Mouse (Mus musculus): Measurements from ENCODE around the gene Chka. TPM values are rescaled to one million over a fixed set of nuclear protein-coding genes. Genes with fewer than 3 reads are reported as not detected.

Gene Chka
- total and polyA plus RNA-seq, 3 experiments = 7.6 to 13.0 (median 10.1) TPM

GRCm38 (mm10) chr19:3906795-3907786 is 55.5 kb downstream of the Chka start, which contains the start of gene Tcirg1:
Tcirg1 (minus strand) TSS chr19:3907133.
- Histone ChIP-seq H3K4me1 (ENCODE audit: control insufficient read depth in 1 of 2, insufficient read depth in 2 of 2) (peaks cover 10 to 53% of the 10 kb centered on the region in 2 experiments), H3K36me3 (replicated peaks in 1 of 2; ENCODE audit: control insufficient read depth in 1 of 2, insufficient read depth in 1 of 2, low read length in 1 of 2) (peaks cover 54 to 69% of the 10 kb centered on the region in 2 experiments)
- TF ChIP-seq ZKSCAN1 (IDR thresholded peaks at IDR 0.05; ENCODE audit: borderline replicate concordance, low read depth, low read length) (no peak), SMC3 (IDR thresholded peaks at IDR 0.05; ENCODE audit: low read depth, low read length) (no peak), TCF12 (IDR thresholded peaks at IDR 0.05; ENCODE audit: low read depth, low read length) (peak; percentile 62; the same call in 1 of the 2 replicates), RAD21 (IDR thresholded peaks at IDR 0.05; ENCODE audit: low read depth, low read length) (no peak), ZNF384 (IDR thresholded peaks at IDR 0.05; ENCODE audit: low read depth, low read length) (no peak), JUND (conservative IDR thresholded peaks at IDR 0.05; ENCODE audit: low read depth, low read length) (no peak), POLR2A (IDR thresholded peaks at IDR 0.05; ENCODE audit: low read depth, low read length) (peak; percentile 74), MXI1 (IDR thresholded peaks at IDR 0.05; ENCODE audit: low read depth, low read length) (peak; percentile 58), MAFK (IDR thresholded peaks at IDR 0.05; ENCODE audit: insufficient replicate concordance, low read length) (no peak), RCOR1 (conservative IDR thresholded peaks at IDR 0.05; ENCODE audit: low read depth, low read length) (no peak), ZMIZ1 (IDR thresholded peaks at IDR 0.05; ENCODE audit: low read depth, low read length) (peak; percentile 80), MYC (IDR thresholded peaks at IDR 0.05; ENCODE audit: low read depth, low read length) (0 out of 2 replicates have a peak, but pooled peaks have one; percentile 16), HCFC1 (IDR thresholded peaks at IDR 0.05; ENCODE audit: low read depth, low read length) (no peak), UBTF (IDR thresholded peaks at IDR 0.05; ENCODE audit: low read depth, low read length) (no peak), EP300 (IDR thresholded peaks at IDR 0.05; ENCODE audit: low read length) (no peak), ZC3H11A (IDR thresholded peaks at IDR 0.05; ENCODE audit: low read depth, low read length) (no peak), BHLHE40 (IDR thresholded peaks at IDR 0.05; ENCODE audit: low read depth, low read length) (no peak), KAT2A (IDR thresholded peaks at IDR 0.05; ENCODE audit: insufficient replicate concordance, low read length) (no peak), PAX5 (IDR thresholded peaks at IDR 0.05; ENCODE audit: low read length) (no peak), ETS1 (conservative IDR thresholded peaks at IDR 0.05; ENCODE audit: low read depth, low read length) (no peak), CHD2 (IDR thresholded peaks at IDR 0.05; ENCODE audit: low read length) (peak; percentile 70), POLR2AphosphoS2 (IDR thresholded peaks at IDR 0.05; ENCODE audit: low read depth, low read length) (peak; percentile 72; the same call in 1 of the 2 replicates), ELF1 (IDR thresholded peaks at IDR 0.05; ENCODE audit: low read depth, low read length) (no peak), NELFE (IDR thresholded peaks at IDR 0.05; ENCODE audit: low read depth, low read length) (peak; percentile 52; the same call in 1 of the 2 replicates), JUN (IDR thresholded peaks at IDR 0.05; ENCODE audit: insufficient read depth, low read depth, low read length) (no peak), TBP (conservative IDR thresholded peaks at IDR 0.05; ENCODE audit: low read depth, low read length) (0 out of 2 replicates have a peak, but pooled peaks have one; percentile 6), MAZ (IDR thresholded peaks at IDR 0.05; ENCODE audit: low read depth, low read length) (0 out of 2 replicates have a peak, but pooled peaks have one; percentile 48), NRF1 (IDR thresholded peaks at IDR 0.05; ENCODE audit: low read depth, low read length) (no peak), GABPA (IDR thresholded peaks at IDR 0.05; ENCODE audit: insufficient replicate concordance, low read depth, low read length) (no peak), SIN3A (IDR thresholded peaks at IDR 0.05; ENCODE audit: low read length) (peak; percentile 85), MEF2A (IDR thresholded peaks at IDR 0.05; ENCODE audit: borderline replicate concordance, low read depth, low read length) (peak; percentile 15; the same call in 1 of the 2 replicates)

More at GRCm38 (mm10) chr19:3906795-3907786, 55.5 kb downstream of the Chka start, which contains the start of gene Tcirg1:
- dilution Hi-C loops (cut with MboI; ENCODE audit: extremely low pct_ligation_motif_present, extremely low pct_unique_long_range_greater_than_20kb, low sequenced_read_pairs) (no loop called here), in situ Hi-C loops (cut with MboI; ENCODE audit: low pct_ligation_motif_present, low pct_unique_long_range_greater_than_20kb, low sequenced_read_pairs) (loop anchor here (5.0 kb wide), 1 partner anchor 35 kb away; no protein-coding TSS in a partner anchor)
- H3K27ac ChIP-seq (ENCODE audit: insufficient read depth, low read depth) = peak within 1 kb of the TSS; percentile 13; the same call in 1 of the 2 replicates
- peak within 1 kb of the TSS; percentile 71 for H3K9ac ChIP-seq (ENCODE audit: insufficient read depth, low read depth)
- DNase-seq (ENCODE audit: extremely low read depth) = peak; percentile 66
- H3K9me3 ChIP-seq (replicated peaks; ENCODE audit: low read length) = no peaks in the 10 kb centered on the region
- H3K27me3 ChIP-seq (replicated peaks) = no peaks in the 10 kb centered on the region
- peaks cover 7% of the 10 kb centered on the region for H3K79me2 ChIP-seq (replicated peaks; ENCODE audit: control insufficient read depth, extremely low read depth, insufficient read depth, poor library complexity, severe bottlenecking)
- H3K4me3 ChIP-seq (replicated peaks in 1 of 3; ENCODE audit: low read depth in 2 of 3, low read length in 2 of 3, poor library complexity in 1 of 3) = peak within 1 kb of the TSS; percentile 75 to 92 (median 90)
- peak within 1 kb of the TSS; percentile 84 for H3K4me2 ChIP-seq (ENCODE audit: insufficient read depth, low read depth, poor library complexity, severe bottlenecking)
